Mouse (Mus musculus) gastrocnemius, postnatal 4 days (tissue): ENCODE measurements around the gene Crb1. TPM values are rescaled to one million over a fixed set of nuclear protein-coding genes. Genes with fewer than 3 reads are reported as not detected.
"Not testable (repeated sequence)": the region's sequence is repeated elsewhere in the genome, so short reads cannot be mapped to it uniquely, and the experiment has no call there.

Experiments
- DNase-seq, 2 experiments: peaks; one replicate each; pipeline ENCODE4 v3.0.0; 2021 to 2022; ENCODE audit warnings: low spot score in 2 of 2, mixed read lengths in 2 of 2
- total RNA-seq, 2 experiments: library from RNA; stranded (reverse); gene quantifications; 2 replicates each; pipeline ENCODE4 v1.2.3; 2021

The Crb1 gene
- total RNA-seq, 2 experiments from 2014 or later: not detected

- DNase-seq: no peak
Observed at GRCm38 (mm10) chr1:139336997-139337396, 39.9 kb downstream of the Crb1 start.

GRCm38 (mm10) chr1:139328811-139329210, 48.1 kb downstream of the Crb1 start:
- DNase-seq: no peak

- DNase-seq: no peak
Observed at GRCm38 (mm10) chr1:139328286-139328685, 48.6 kb downstream of the Crb1 start.

- DNase-seq: no peak
Observed at GRCm38 (mm10) chr1:139325378-139325777, 51.5 kb downstream of the Crb1 start.

- no peak for DNase-seq
Observed at GRCm38 (mm10) chr1:139319798-139320197, 57.1 kb downstream of the Crb1 start.

GRCm38 (mm10) chr1:139314297-139314874, 62.5 kb downstream of the Crb1 start:
- no peak for DNase-seq

- DNase-seq: no peak
Observed at GRCm38 (mm10) chr1:139308915-139309314, 68.0 kb downstream of the Crb1 start.

- DNase-seq: not testable (repeated sequence)
Observed at GRCm38 (mm10) chr1:139302519-139302918, 74.4 kb downstream of the Crb1 start.

- no peak for DNase-seq
Observed at GRCm38 (mm10) chr1:139301830-139302229, 75.1 kb downstream of the Crb1 start.

GRCm38 (mm10) chr1:139292023-139292422, 84.9 kb downstream of the Crb1 start:
- DNase-seq: no peak

GRCm38 (mm10) chr1:139291593-139291992, 85.3 kb downstream of the Crb1 start:
- no peak for DNase-seq

GRCm38 (mm10) chr1:139276619-139277320, 100.1 kb downstream of the Crb1 start:
- no peak for DNase-seq

GRCm38 (mm10) chr1:139267844-139268243, 109.1 kb downstream of the Crb1 start:
- DNase-seq: peak in 1 of 2 experiments; percentile 23

GRCm38 (mm10) chr1:139264245-139264644, 112.7 kb downstream of the Crb1 start:
- DNase-seq: no peak

GRCm38 (mm10) chr1:139263158-139263557, 113.7 kb downstream of the Crb1 start:
- no peak for DNase-seq

- DNase-seq: no peak
Observed at GRCm38 (mm10) chr1:139255581-139255980, 121.3 kb downstream of the Crb1 start.

- no peak for DNase-seq
Observed at GRCm38 (mm10) chr1:139252041-139252440, 124.9 kb downstream of the Crb1 start.

- no peak for DNase-seq
Observed at GRCm38 (mm10) chr1:139249159-139249558, 127.7 kb downstream of the Crb1 start.

- DNase-seq: no peak
Observed at GRCm38 (mm10) chr1:139246723-139247380, 130.0 kb downstream of the Crb1 start.

- DNase-seq: no peak
Observed at GRCm38 (mm10) chr1:139236794-139237193, 140.1 kb downstream of the Crb1 start.

- DNase-seq: no peak
Observed at GRCm38 (mm10) chr1:139234611-139235568, 142.0 kb downstream of the Crb1 start.
